Mouse (Mus musculus) kidney, embryonic 16.5 days (tissue): ENCODE measurements around the gene Stx1b. TPM values are rescaled to one million over a fixed set of nuclear protein-coding genes. Genes with fewer than 3 reads are reported as not detected.

Source experiments
- ATAC-seq: fragments of 200-750 bp; cut with Nextera tagmentation; 2 replicates; pipeline ENCODE4 v1.8.0; 2017; ENCODE audit warnings: moderate TSS enrichment; ENCODE audit not compliant: low FRiP score, low TSS enrichment
- H3K27ac ChIP-seq: fragments of 300-500 bp; sonication (generic); 2 replicates; pipeline ENCODE4 v1.5.1; 2014; ENCODE audit warnings: low read length
- H3K27me3 ChIP-seq: fragments of 300-500 bp; sonication (generic); 2 replicates; pipeline ENCODE4 v1.6.1; 2014; ENCODE audit warnings: low read length, control low read depth, mixed read lengths; ENCODE audit not compliant: insufficient read depth
- H3K36me3 ChIP-seq: fragments of 300-500 bp; sonication (generic); 2 replicates; pipeline ENCODE4 v1.6.1; 2014; ENCODE audit warnings: low read length, control low read depth, mixed read lengths; ENCODE audit not compliant: insufficient read depth
- H3K4me1 ChIP-seq: fragments of 300-500 bp; sonication (generic); 2 replicates; pipeline ENCODE4 v1.6.1; 2014; ENCODE audit warnings: low read length, control low read depth, mixed read lengths; ENCODE audit not compliant: insufficient read depth
- H3K4me2 ChIP-seq: fragments of 300-500 bp; sonication (generic); replicated peaks from 2 replicates; pipeline ENCODE4 v1.6.1; 2014; ENCODE audit warnings: low read depth, low read length
- H3K4me3 ChIP-seq: fragments of 300-500 bp; sonication (generic); 2 replicates; pipeline ENCODE4 v1.5.1; 2014; ENCODE audit warnings: mild to moderate bottlenecking, low read length
- H3K9ac ChIP-seq: fragments of 300-500 bp; sonication (generic); replicated peaks from 2 replicates; pipeline ENCODE4 v1.6.1; 2014; ENCODE audit warnings: low read length
- H3K9me3 ChIP-seq: fragments of 300-500 bp; sonication (generic); 2 replicates; pipeline ENCODE4 v1.6.1; 2016; ENCODE audit warnings: low read length, control low read depth
- WGBS: fragments of 180-500 bp; shearing (Covaris S2); extraction: QIAGEN DNeasy Blood & Tissue Kit; methylation state at CpG from one replicate; pipeline ENCODE4 v1.1.7; 2014; 5-methylcytosine and 5-hydroxymethylcytosine counted together
- polyA plus RNA-seq: library from polyadenylated mRNA; unstranded; fragments of >200 nt; fragmentation: Nextera tagmentation; extraction: Ambion mirVana; gene quantifications from 2 replicates; pipeline ENCODE4 v1.2.1, GENCODE M21; 2015

The Stx1b gene
- polyA plus RNA-seq, 1 experiment from 2014 or later: 3.6 TPM

GRCm38 (mm10) chr7:127817776-127818175 is 6.6 kb downstream of the Stx1b start:
- no peak for ATAC-seq
- peaks cover 20% of the 10 kb centered on the region; the same call in 1 of the 2 replicates for H3K4me1 ChIP-seq
- no peaks in the 10 kb centered on the region for H3K9me3 ChIP-seq
- H3K4me3 ChIP-seq: no peak overlapping the region
- H3K27ac ChIP-seq: no peak overlapping the region
- no peak overlapping the region for H3K9ac ChIP-seq
- H3K36me3 ChIP-seq: no peaks in the 10 kb centered on the region
- no peak overlapping the region for H3K4me2 ChIP-seq
- WGBS: 95% methylated on average over 5 of the region's 5 CpGs
- no peaks in the 10 kb centered on the region for H3K27me3 ChIP-seq

- Histone ChIP-seq H3K4me3 (no peak overlapping the region), H3K27me3 (no peaks in the 10 kb centered on the region), H3K4me2 (no peak overlapping the region), H3K4me1 (peaks cover 20% of the 10 kb centered on the region; the same call in 1 of the 2 replicates), H3K9ac (no peak overlapping the region), H3K27ac (no peak overlapping the region), H3K9me3 (no peaks in the 10 kb centered on the region), H3K36me3 (no peaks in the 10 kb centered on the region)
- WGBS: 62% methylated on average over 7 of the region's 7 CpGs
- ATAC-seq: no peak
Measured at GRCm38 (mm10) chr7:127817053-127817452, 7.3 kb downstream of the Stx1b start.

GRCm38 (mm10) chr7:127815954-127816821 is 8.2 kb downstream of the Stx1b start:
- H3K4me1 ChIP-seq: peaks cover 16% of the 10 kb centered on the region; the same call in 1 of the 2 replicates
- WGBS: 56% methylated on average over 15 of the region's 15 CpGs
- H3K4me3 ChIP-seq: no peak overlapping the region
- H3K27ac ChIP-seq: peak overlapping the region; percentile 37; the same call in 1 of the 2 replicates
- H3K9me3 ChIP-seq: no peaks in the 10 kb centered on the region
- no peaks in the 10 kb centered on the region for H3K36me3 ChIP-seq
- H3K27me3 ChIP-seq: no peaks in the 10 kb centered on the region
- ATAC-seq: peak; percentile 60
- no peak overlapping the region for H3K4me2 ChIP-seq
- H3K9ac ChIP-seq: peak overlapping the region; percentile 37; the same call in 1 of the 2 replicates

- Histone ChIP-seq H3K4me3 (no peak overlapping the region), H3K36me3 (no peaks in the 10 kb centered on the region), H3K27ac (0 out of 2 replicates have a peak overlapping the region, but pooled peaks have one; percentile 30), H3K27me3 (no peaks in the 10 kb centered on the region), H3K9ac (0 out of 2 replicates have a peak overlapping the region, but pooled peaks have one; percentile 10), H3K4me1 (peaks cover 12% of the 10 kb centered on the region; the same call in 1 of the 2 replicates), H3K9me3 (no peaks in the 10 kb centered on the region), H3K4me2 (no peak overlapping the region)
- ATAC-seq: no peak
- 78% methylated on average over 15 of the region's 15 CpGs for WGBS
Measured at GRCm38 (mm10) chr7:127815116-127815665, 9.2 kb downstream of the Stx1b start.

GRCm38 (mm10) chr7:127814241-127814921 is 10.0 kb downstream of the Stx1b start:
- H3K27ac ChIP-seq: peak overlapping the region; percentile 51; the same call in 1 of the 2 replicates
- no peak overlapping the region for H3K4me2 ChIP-seq
- ATAC-seq: 0 out of 2 replicates have a peak, but pooled peaks have one; percentile 20
- no peaks in the 10 kb centered on the region for H3K9me3 ChIP-seq
- H3K4me1 ChIP-seq: peaks cover 12% of the 10 kb centered on the region; the same call in 1 of the 2 replicates
- H3K36me3 ChIP-seq: no peaks in the 10 kb centered on the region
- H3K4me3 ChIP-seq: no peak overlapping the region
- 59% methylated on average over 19 of the region's 19 CpGs for WGBS
- 0 out of 2 replicates have a peak overlapping the region, but pooled peaks have one; percentile 26 for H3K9ac ChIP-seq
- no peaks in the 10 kb centered on the region for H3K27me3 ChIP-seq

GRCm38 (mm10) chr7:127813821-127814220 is 10.5 kb downstream of the Stx1b start:
- Histone ChIP-seq H3K9me3 (no peaks in the 10 kb centered on the region), H3K9ac (no peak overlapping the region), H3K4me2 (no peak overlapping the region), H3K36me3 (no peaks in the 10 kb centered on the region), H3K4me1 (peaks cover 12% of the 10 kb centered on the region; the same call in 1 of the 2 replicates), H3K27me3 (no peaks in the 10 kb centered on the region), H3K4me3 (no peak overlapping the region), H3K27ac (peak overlapping the region; percentile 51)
- 47% methylated on average over 4 of the region's 4 CpGs for WGBS
- no peak for ATAC-seq

GRCm38 (mm10) chr7:127812292-127812691 is 12.1 kb downstream of the Stx1b start:
- Histone ChIP-seq H3K27ac (no peak overlapping the region), H3K27me3 (no peaks in the 10 kb centered on the region), H3K4me3 (no peak overlapping the region), H3K4me1 (peaks cover 12% of the 10 kb centered on the region; the same call in 1 of the 2 replicates), H3K36me3 (no peaks in the 10 kb centered on the region), H3K4me2 (no peak overlapping the region), H3K9ac (no peak overlapping the region), H3K9me3 (no peaks in the 10 kb centered on the region)
- 86% methylated on average over 3 of the region's 3 CpGs for WGBS
- ATAC-seq: no peak

GRCm38 (mm10) chr7:127811240-127811639 is 13.1 kb downstream of the Stx1b start:
- H3K4me1 ChIP-seq: peaks cover 12% of the 10 kb centered on the region; the same call in 1 of the 2 replicates
- no peak overlapping the region for H3K4me3 ChIP-seq
- H3K4me2 ChIP-seq: no peak overlapping the region
- no peak for ATAC-seq
- H3K27me3 ChIP-seq: no peaks in the 10 kb centered on the region
- H3K9me3 ChIP-seq: no peaks in the 10 kb centered on the region
- no peak overlapping the region for H3K9ac ChIP-seq
- 88% methylated on average over 4 of the region's 4 CpGs for WGBS
- no peak overlapping the region for H3K27ac ChIP-seq
- H3K36me3 ChIP-seq: no peaks in the 10 kb centered on the region

GRCm38 (mm10) chr7:127810650-127811049 is 13.7 kb downstream of the Stx1b start:
- H3K4me1 ChIP-seq: peaks cover 6% of the 10 kb centered on the region; the same call in 1 of the 2 replicates
- no peak for ATAC-seq
- no peaks in the 10 kb centered on the region for H3K27me3 ChIP-seq
- no peak overlapping the region for H3K4me2 ChIP-seq
- H3K4me3 ChIP-seq: no peak overlapping the region
- H3K36me3 ChIP-seq: no peaks in the 10 kb centered on the region
- WGBS: 76% methylated on average over 10 of the region's 10 CpGs
- H3K9ac ChIP-seq: no peak overlapping the region
- H3K9me3 ChIP-seq: no peaks in the 10 kb centered on the region
- no peak overlapping the region for H3K27ac ChIP-seq
